Mouse (Mus musculus): ENCODE results near the gene Figla. TPM values are rescaled to one million over a fixed set of nuclear protein-coding genes. Genes with fewer than 3 reads are reported as not detected.

Figla gene
- total RNA-seq, 2 experiments from 2014 or later, result not detected

- peak; percentile 65 to 75 for DNase-seq (ENCODE audit: low spot score in 2 of 2)
Observed at GRCm38 (mm10) chr6:86028601-86029322, 12.8 kb downstream of the Figla start, which contains the start of gene Add2. TSS of gene Add2 (plus strand) at chr6:86028681.

- no peak for DNase-seq (ENCODE audit: low spot score in 2 of 2)
Observed at GRCm38 (mm10) chr6:86029323-86029713, 13.3 kb downstream of the Figla start.

GRCm38 (mm10) chr6:86031527-86031926, 15.6 kb downstream of the Figla start:
- DNase-seq (ENCODE audit: low spot score in 2 of 2), result no peak

GRCm38 (mm10) chr6:86033635-86034034, 17.7 kb downstream of the Figla start:
- DNase-seq (ENCODE audit: low spot score in 2 of 2), result no peak

GRCm38 (mm10) chr6:86038901-86039300, 22.9 kb downstream of the Figla start:
- no peak for DNase-seq (ENCODE audit: low spot score in 2 of 2)

GRCm38 (mm10) chr6:86040140-86040539, 24.2 kb downstream of the Figla start:
- no peak for DNase-seq (ENCODE audit: low spot score in 2 of 2)

GRCm38 (mm10) chr6:86047510-86047909, 31.5 kb downstream of the Figla start:
- no peak for DNase-seq (ENCODE audit: low spot score in 2 of 2)

- DNase-seq (ENCODE audit: low spot score in 2 of 2), result no peak
Observed at GRCm38 (mm10) chr6:86048509-86048908, 32.5 kb downstream of the Figla start.

GRCm38 (mm10) chr6:86050586-86051268, 34.8 kb downstream of the Figla start:
- DNase-seq (ENCODE audit: low spot score in 2 of 2), result no peak

GRCm38 (mm10) chr6:86052032-86052459, 36.1 kb downstream of the Figla start:
- no peak for DNase-seq (ENCODE audit: low spot score in 2 of 2)

- no peak for DNase-seq (ENCODE audit: low spot score in 2 of 2)
Observed at GRCm38 (mm10) chr6:86052556-86052955, 36.6 kb downstream of the Figla start.

- DNase-seq (ENCODE audit: low spot score in 2 of 2), result no peak
Observed at GRCm38 (mm10) chr6:86053099-86053498, 37.1 kb downstream of the Figla start.

GRCm38 (mm10) chr6:86053594-86053993, 37.6 kb downstream of the Figla start:
- DNase-seq (ENCODE audit: low spot score in 2 of 2), result no peak

GRCm38 (mm10) chr6:86058475-86058874, 42.5 kb downstream of the Figla start:
- DNase-seq (ENCODE audit: low spot score in 2 of 2), result no peak

GRCm38 (mm10) chr6:86059151-86059853, 43.3 kb downstream of the Figla start:
- no peak for DNase-seq (ENCODE audit: low spot score in 2 of 2)

- no peak for DNase-seq (ENCODE audit: low spot score in 2 of 2)
Observed at GRCm38 (mm10) chr6:86060170-86060569, 44.2 kb downstream of the Figla start.

- DNase-seq (ENCODE audit: low spot score in 2 of 2), result no peak
Observed at GRCm38 (mm10) chr6:86062226-86062625, 46.3 kb downstream of the Figla start.

- no peak for DNase-seq (ENCODE audit: low spot score in 2 of 2)
Observed at GRCm38 (mm10) chr6:86062684-86063083, 46.7 kb downstream of the Figla start.

- DNase-seq (ENCODE audit: low spot score in 2 of 2), result peak; percentile 62 to 72
Observed at GRCm38 (mm10) chr6:86064318-86065016, 48.5 kb downstream of the Figla start.

- DNase-seq (ENCODE audit: low spot score in 2 of 2), result no peak
Observed at GRCm38 (mm10) chr6:86066727-86067126, 50.8 kb downstream of the Figla start.

GRCm38 (mm10) chr6:86067145-86067544, 51.2 kb downstream of the Figla start:
- no peak for DNase-seq (ENCODE audit: low spot score in 2 of 2)
